Mouse (Mus musculus): ENCODE data around the gene Zdhhc9. TPM values are rescaled to one million over a fixed set of nuclear protein-coding genes. Genes with fewer than 3 reads are reported as not detected.
A peak's percentile ranks its signal among the peaks of the same experiment; 100 is the strongest.
"Not testable (repeated sequence)": the region's sequence is repeated elsewhere in the genome, so short reads cannot be mapped to it uniquely, and the experiment has no call there.

Zdhhc9 gene
- 8.2 and 9.1 TPM in 2 replicates for polyA plus RNA-seq (2015; fragmentation: Nextera tagmentation; extraction: Ambion mirVana)

DNA sequence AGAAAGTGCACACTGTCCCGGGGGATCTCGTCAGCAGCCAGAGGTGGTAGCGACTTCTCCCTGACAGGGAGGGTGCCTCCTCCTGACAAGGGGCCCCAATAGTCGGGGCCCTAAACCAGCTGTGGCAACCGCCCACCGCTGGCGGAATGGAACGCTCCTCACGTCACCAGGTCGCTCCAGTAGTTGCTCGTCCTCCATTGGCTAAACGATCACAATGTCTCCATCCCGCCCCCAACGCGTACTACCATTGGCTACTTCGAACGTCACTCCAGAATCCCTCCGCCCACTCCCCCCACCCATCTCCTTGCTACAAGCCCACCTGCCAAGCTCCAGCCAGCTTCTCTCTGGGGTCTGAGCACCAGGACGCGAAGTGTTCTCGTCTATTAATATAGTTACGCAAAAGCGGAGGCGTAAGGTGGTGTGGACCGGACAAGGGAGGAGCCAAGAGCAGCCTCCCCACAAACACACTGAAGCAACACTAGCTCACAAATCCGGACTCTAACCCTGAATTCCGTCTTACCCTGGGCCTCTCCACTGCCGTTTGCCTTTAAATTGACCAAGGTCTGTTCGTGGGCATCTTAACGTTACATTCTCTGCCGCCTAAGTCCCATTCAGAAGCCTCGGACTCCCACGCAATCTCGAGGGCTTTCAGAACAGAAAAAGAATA lies at the start of gene Zdhhc9:
Gene Zdhhc9 (minus strand): TSS at position 360 of the 667 bp plus-strand sequence.
- Histone ChIP-seq H3K36me3 (no peaks in the 10 kb centered on the region), H3K4me3 (replicated peaks) (peak within 1 kb of the TSS; percentile 59), H3K4me2 (replicated peaks) (peak within 1 kb of the TSS; percentile 57), H3K9ac (peak within 1 kb of the TSS; percentile 60), H3K27me3 (replicated peaks) (no peaks in the 10 kb centered on the region), H3K4me1 (replicated peaks) (no peaks in the 10 kb centered on the region), H3K9me3 (no peaks in the 10 kb centered on the region), H3K27ac (peak within 1 kb of the TSS; percentile 78)
- peak; percentile 97 for ATAC-seq
- 15% methylated on average over 34 of the region's 34 CpGs for WGBS

DNA sequence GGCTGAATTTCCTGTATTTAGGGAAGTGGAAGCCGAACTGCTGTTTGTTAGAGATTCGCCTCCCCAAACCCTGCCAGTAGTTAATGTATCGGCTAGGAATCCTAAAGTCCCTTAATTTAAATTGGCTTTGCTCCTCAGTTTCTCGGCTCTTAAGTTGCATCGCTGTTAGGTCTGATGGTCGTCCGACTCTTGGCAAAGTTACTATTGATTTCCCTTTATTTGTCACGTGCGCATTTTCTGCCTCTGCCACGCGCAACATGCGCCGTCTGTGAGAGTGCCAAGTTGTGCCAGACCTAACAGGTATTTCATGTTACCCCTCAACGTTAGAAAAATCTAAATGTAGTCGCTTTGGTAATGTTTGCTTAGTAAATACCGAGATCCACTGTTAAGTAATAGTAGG lies 48.3 kb upstream of the Zdhhc9 start:
- peak overlapping the region; percentile 23; the same call in 1 of the 2 replicates for H3K9ac ChIP-seq
- H3K9me3 ChIP-seq = no peaks in the 10 kb centered on the region
- H3K4me3 ChIP-seq (replicated peaks) = peak overlapping the region; percentile 50
- H3K4me2 ChIP-seq (replicated peaks) = peak overlapping the region; percentile 47
- 12% methylated on average over 16 of the region's 16 CpGs for WGBS
- no peaks in the 10 kb centered on the region for H3K27me3 ChIP-seq (replicated peaks)
- ATAC-seq = peak; percentile 23; the same call in 1 of the 2 replicates
- no peaks in the 10 kb centered on the region for H3K4me1 ChIP-seq (replicated peaks)
- no peak overlapping the region for H3K27ac ChIP-seq
- H3K36me3 ChIP-seq = no peaks in the 10 kb centered on the region

DNA sequence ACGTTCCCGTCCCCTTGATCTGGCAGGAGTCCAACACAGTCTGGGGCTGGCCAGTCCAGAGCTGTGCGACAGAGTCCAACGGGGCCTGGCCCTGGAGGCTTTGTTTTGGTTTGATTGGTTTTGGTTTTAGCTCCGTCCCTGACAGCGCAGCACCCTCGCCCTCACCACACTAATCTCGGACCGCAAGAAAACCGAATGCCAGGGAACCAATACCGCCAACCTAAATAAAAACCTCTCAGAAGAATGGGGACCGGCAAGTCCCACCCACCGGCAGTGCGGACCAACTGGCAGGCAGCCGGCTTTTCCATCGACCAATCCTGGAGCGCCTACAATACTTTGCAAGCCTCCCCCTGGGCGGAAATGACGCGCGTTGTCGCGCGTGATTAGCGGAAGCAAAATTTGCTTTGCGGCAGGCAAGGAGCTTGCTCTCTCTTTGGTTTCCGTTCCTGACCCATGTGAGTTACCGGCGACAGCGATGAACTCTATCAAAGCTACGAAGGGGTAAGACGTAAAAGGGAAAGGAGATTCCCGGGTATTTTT lies 47.9 kb upstream of the Zdhhc9 start, which contains the start of gene Utp14a:
Gene Utp14a (plus strand): TSS at position 395 of the 540 bp plus-strand sequence.
- H3K4me2 ChIP-seq (replicated peaks) = peak within 1 kb of the TSS; percentile 62
- no peaks in the 10 kb centered on the region for H3K36me3 ChIP-seq
- 10% methylated on average over 33 of the region's 33 CpGs for WGBS
- ATAC-seq = peak; percentile 99
- H3K4me3 ChIP-seq (replicated peaks) = peak within 1 kb of the TSS; percentile 50
- H3K27ac ChIP-seq = peak within 1 kb of the TSS; percentile 58
- H3K9me3 ChIP-seq = no peaks in the 10 kb centered on the region
- H3K9ac ChIP-seq = peak within 1 kb of the TSS; percentile 45
- H3K27me3 ChIP-seq (replicated peaks) = no peaks in the 10 kb centered on the region
- no peaks in the 10 kb centered on the region for H3K4me1 ChIP-seq (replicated peaks)

DNA sequence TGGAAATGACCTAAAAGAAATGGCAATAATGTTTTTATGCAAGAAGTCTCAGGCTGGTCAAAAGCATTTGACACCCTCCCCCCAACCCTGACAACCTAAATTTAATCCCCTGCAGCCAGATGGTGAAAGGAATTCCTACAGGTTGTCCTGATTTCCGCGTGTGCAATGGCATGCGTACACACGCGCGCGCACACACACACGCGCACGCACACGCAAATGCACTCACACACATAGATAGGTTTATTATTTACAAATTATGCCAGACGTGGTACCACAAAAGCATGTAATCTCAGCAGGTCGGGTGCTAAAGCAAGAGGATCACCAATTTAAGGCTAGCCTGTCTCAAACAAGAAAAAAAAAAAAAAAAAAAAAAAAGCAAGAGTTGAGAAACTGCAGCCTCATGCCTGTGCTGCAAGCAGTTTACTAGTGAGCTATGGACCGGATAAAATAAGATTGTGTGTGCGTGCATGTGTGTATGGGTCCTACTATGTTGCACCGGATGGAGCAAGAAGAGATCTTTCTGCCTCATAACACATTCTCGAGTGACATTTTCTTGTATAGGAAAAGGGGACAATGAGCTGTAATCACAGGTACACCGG lies 47.3 kb upstream of the Zdhhc9 start:
- peak; percentile 67 for ATAC-seq
- no peaks in the 10 kb centered on the region for H3K27me3 ChIP-seq (replicated peaks)
- WGBS = 13% methylated on average over 18 of the region's 18 CpGs

DNA sequence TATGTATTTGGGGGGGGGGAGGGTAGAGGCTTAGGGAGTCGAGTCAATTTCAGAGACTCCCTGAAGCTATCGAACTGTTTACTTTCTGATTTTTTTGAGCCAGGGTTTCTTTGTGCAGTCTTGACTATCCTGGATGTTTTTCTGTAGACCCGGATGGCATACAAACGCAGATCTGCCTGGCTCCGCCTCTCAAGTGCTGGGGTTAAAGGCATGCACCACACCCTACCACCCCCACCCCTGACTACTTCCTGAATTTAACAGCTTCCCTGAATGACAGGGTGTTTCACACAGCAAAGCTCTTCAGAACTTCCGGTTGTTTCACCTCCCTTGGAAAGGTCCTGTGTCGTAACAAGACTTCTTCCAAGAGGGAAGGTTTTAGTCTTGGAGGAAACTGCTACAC lies 25.7 kb upstream of the Zdhhc9 start:
- Histone ChIP-seq H3K4me2 (replicated peaks) (0 out of 2 replicates have a peak overlapping the region, but pooled peaks have one; percentile 6), H3K9me3 (no peaks in the 10 kb centered on the region), H3K4me3 (replicated peaks) (no peak overlapping the region), H3K36me3 (no peaks in the 10 kb centered on the region), H3K27ac (no peak overlapping the region), H3K4me1 (replicated peaks) (no peaks in the 10 kb centered on the region), H3K9ac (no peak overlapping the region), H3K27me3 (replicated peaks) (no peaks in the 10 kb centered on the region)
- 53% methylated on average over 7 of the region's 7 CpGs for WGBS
- ATAC-seq = peak; percentile 78

More for the DNA sequence above, 47.3 kb upstream of the Zdhhc9 start:
- Histone ChIP-seq H3K27ac (peak overlapping the region; percentile 58), H3K4me2 (replicated peaks) (peak overlapping the region; percentile 62), H3K4me1 (replicated peaks) (no peaks in the 10 kb centered on the region), H3K9ac (peak overlapping the region; percentile 45; the same call in 1 of the 2 replicates), H3K4me3 (replicated peaks) (peak overlapping the region; percentile 50), H3K36me3 (no peaks in the 10 kb centered on the region), H3K9me3 (no peaks in the 10 kb centered on the region)

DNA sequence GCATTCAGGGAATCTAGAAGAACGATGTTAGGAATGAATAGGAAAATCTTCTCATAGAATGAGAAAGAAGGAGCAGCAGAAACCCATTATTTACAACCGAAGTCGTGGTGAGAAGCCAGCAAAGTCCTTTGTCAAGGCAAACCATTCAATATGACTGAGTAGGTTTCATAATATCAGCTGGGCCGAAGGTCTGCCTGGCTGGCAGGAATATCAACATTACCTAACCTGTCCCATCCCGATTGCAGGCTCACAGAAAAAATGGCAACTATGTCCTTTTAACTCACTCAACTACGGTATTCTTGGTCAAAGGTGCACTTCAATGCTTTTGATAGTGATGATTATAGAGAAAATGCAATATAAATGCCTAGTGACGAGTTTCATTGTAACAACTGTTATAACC lies 17.5 kb upstream of the Zdhhc9 start:
- Histone ChIP-seq H3K4me2 (replicated peaks) (no peak overlapping the region), H3K4me3 (replicated peaks) (no peak overlapping the region), H3K4me1 (replicated peaks) (no peaks in the 10 kb centered on the region), H3K9me3 (no peaks in the 10 kb centered on the region), H3K27me3 (replicated peaks) (no peaks in the 10 kb centered on the region), H3K27ac (no peak overlapping the region), H3K9ac (no peak overlapping the region), H3K36me3 (no peaks in the 10 kb centered on the region)
- no peak for ATAC-seq
- 80% methylated on average over 7 of the region's 7 CpGs for WGBS

DNA sequence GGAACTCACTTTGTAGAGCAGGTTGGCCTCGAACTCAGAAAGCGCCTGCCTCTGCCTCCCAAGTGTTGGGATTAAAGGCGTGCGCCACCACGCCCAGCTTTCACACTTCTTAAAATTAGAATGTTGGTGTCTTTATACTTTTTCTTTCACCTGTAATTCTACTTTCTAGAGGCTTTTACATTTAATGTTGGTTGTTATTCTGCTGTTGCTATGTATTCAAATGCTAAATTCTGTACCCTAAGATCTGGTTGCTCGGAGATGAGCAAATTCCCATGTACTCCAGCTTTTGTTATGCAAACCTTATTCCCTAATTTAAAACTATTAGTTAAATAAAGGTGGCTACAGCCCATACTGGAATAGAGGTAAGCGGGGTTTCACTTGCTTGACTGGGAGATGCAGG lies 14.0 kb upstream of the Zdhhc9 start:
- Histone ChIP-seq H3K36me3 (no peaks in the 10 kb centered on the region), H3K4me2 (replicated peaks) (no peak overlapping the region), H3K27ac (no peak overlapping the region), H3K4me1 (replicated peaks) (no peaks in the 10 kb centered on the region), H3K27me3 (replicated peaks) (no peaks in the 10 kb centered on the region), H3K9me3 (no peaks in the 10 kb centered on the region), H3K9ac (no peak overlapping the region), H3K4me3 (replicated peaks) (no peak overlapping the region)
- ATAC-seq = no peak
- WGBS = 77% methylated on average over 7 of the region's 7 CpGs

DNA sequence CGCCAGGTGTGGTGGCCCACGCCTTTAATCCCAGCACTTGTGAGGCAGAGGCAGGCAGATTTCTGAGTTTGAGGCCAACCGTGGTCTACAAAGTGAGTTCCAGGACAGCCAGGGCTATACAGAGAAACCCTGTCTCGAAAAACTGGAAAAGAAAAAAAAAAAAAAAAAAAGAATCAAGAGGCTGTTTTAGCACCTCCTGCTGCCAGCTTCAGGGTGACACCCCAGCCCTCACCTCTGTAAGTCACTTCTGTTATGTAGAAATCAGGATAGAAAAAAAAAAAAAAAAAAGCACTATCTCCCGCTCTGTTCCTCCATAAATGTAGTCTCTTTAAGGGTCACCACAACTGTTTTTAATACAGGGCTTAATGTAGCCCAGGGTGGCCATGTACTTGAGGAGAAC lies 10.8 kb upstream of the Zdhhc9 start:
- no peak overlapping the region for H3K4me3 ChIP-seq (replicated peaks)
- ATAC-seq = no peak
- no peaks in the 10 kb centered on the region for H3K36me3 ChIP-seq
- no peaks in the 10 kb centered on the region for H3K9me3 ChIP-seq
- H3K4me2 ChIP-seq (replicated peaks) = no peak overlapping the region
- H3K27me3 ChIP-seq (replicated peaks) = no peaks in the 10 kb centered on the region
- WGBS = 84% methylated on average over 5 of the region's 5 CpGs
- no peak overlapping the region for H3K27ac ChIP-seq
- H3K4me1 ChIP-seq (replicated peaks) = no peaks in the 10 kb centered on the region
- H3K9ac ChIP-seq = no peak overlapping the region

DNA sequence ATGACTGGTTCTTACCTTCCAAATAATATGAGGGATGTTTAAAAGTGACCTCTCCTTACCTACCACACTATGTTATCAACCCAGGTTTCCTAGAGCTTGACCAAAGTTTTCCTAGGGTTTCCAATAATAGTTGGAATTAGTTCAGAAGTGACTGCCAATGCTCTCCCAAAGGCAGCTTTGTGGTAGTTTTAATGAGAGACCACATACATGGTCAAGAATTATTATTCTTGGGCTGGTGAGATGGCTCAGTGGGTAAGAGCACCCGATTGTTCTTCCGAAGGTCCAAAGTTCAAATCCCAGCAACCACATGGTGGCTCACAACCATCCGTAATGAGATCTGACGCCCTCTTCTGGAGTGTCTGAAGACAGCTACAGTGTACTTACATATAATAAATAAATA lies 1.1 kb upstream of the Zdhhc9 start:
- WGBS = 64% methylated on average over 4 of the region's 4 CpGs
- H3K4me3 ChIP-seq (replicated peaks); H3K36me3 ChIP-seq; H3K9ac ChIP-seq; H3K27me3 ChIP-seq (replicated peaks); H3K27ac ChIP-seq; ATAC-seq; H3K4me1 ChIP-seq (replicated peaks); H3K4me2 ChIP-seq (replicated peaks); H3K9me3 ChIP-seq: not testable (repeated sequence)

DNA sequence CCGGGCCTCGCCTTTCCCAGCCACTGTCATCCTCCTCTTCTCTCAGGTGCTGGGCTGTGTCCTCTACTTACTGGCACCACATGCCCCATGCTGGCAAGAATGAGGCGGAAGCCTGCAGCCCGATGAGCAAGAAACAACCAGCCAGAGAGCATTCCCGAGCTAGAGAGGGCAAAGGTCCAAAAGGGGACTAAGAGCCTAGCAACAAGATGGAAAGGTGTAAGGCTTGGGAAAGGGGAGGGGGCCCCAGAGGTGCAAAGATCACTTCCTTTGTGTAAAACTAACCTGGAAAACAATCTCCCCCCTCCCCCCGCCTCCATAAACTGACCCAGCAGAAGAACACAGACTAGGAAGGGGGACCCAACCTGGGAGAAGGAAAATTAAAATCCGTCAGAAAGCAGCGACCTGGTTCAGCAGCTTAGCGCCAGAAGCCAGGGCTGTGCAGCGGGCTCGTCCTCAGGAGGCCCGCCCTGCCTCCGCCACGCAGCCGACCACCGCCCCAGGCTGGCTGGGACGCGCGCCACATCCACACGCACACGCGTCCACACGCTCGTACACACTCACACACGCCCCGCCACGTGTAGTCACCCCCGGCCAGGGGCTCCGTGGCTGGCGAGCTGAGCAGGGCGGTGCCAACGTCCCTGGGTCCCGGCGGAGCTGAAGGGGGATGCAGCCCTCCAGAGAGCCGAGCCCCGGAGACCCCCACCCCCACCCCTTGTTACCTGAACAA lies 754 bp downstream of the Zdhhc9 start:
- H3K27ac ChIP-seq = peak overlapping the region; percentile 78
- peak overlapping the region; percentile 59 for H3K4me3 ChIP-seq (replicated peaks)
- peak overlapping the region; percentile 60 for H3K9ac ChIP-seq
- 17% methylated on average over 36 of the region's 36 CpGs for WGBS
- peak overlapping the region; percentile 57 for H3K4me2 ChIP-seq (replicated peaks)
- H3K4me1 ChIP-seq (replicated peaks) = no peaks in the 10 kb centered on the region
- peak; percentile 80 for ATAC-seq
- no peaks in the 10 kb centered on the region for H3K9me3 ChIP-seq
- no peaks in the 10 kb centered on the region for H3K36me3 ChIP-seq
- no peaks in the 10 kb centered on the region for H3K27me3 ChIP-seq (replicated peaks)

DNA sequence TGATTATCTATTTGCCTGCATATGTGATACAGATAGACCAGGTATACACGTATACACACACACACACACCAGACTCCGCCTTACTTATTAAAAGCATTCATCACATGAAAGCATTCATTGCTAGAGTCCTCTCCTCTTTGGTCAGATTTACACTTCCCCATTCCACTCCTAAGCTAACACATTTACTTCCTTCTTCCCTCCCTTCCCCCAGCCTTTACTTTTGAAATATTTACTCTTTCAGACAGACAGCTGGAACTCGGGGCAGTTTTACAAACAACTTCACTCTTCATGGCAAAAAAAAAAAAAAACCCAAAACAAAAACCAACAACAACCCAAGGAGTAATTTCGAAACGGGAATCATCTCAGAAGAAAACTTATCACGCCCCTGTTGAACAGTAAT lies 4.2 kb downstream of the Zdhhc9 start:
- no peak overlapping the region for H3K9ac ChIP-seq
- H3K27ac ChIP-seq = no peak overlapping the region
- H3K36me3 ChIP-seq = no peaks in the 10 kb centered on the region
- H3K27me3 ChIP-seq (replicated peaks) = no peaks in the 10 kb centered on the region
- H3K4me3 ChIP-seq (replicated peaks) = no peak overlapping the region
- no peak for ATAC-seq
- H3K4me1 ChIP-seq (replicated peaks) = no peaks in the 10 kb centered on the region
- H3K9me3 ChIP-seq = no peaks in the 10 kb centered on the region
- WGBS = 64% methylated on average over 6 of the region's 6 CpGs
- no peak overlapping the region for H3K4me2 ChIP-seq (replicated peaks)

DNA sequence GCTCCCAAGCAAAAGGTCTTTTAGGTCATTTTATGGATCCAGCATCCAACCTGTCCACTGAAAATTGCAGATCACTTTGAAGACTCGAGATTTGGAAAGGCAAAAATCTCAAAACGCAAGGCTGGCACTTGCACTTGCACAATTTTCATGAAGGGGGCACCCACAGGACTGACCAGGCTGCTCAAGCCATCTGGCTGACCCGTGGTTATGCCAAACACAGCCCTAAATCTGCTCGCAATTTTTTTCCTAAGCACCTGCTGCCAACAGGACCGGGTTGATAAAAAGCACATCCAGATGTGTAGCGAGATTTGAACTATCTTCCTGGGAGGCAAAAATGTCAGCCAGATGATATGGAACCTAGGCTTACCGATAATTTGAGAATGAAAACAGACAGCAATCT lies 4.9 kb downstream of the Zdhhc9 start:
- no peak for ATAC-seq
- Histone ChIP-seq H3K4me3 (replicated peaks) (no peak overlapping the region), H3K9ac (no peak overlapping the region), H3K4me2 (replicated peaks) (no peak overlapping the region), H3K36me3 (no peaks in the 10 kb centered on the region), H3K9me3 (no peaks in the 10 kb centered on the region), H3K27ac (no peak overlapping the region), H3K27me3 (replicated peaks) (no peaks in the 10 kb centered on the region), H3K4me1 (replicated peaks) (no peaks in the 10 kb centered on the region)
- WGBS = 77% methylated on average over 7 of the region's 7 CpGs

All from intestine, embryonic 15.5 days (tissue).